Mouse (Mus musculus) embryonic facial prominence, embryonic 10.5 days (tissue): ENCODE data around the gene Fgf2. TPM values are rescaled to one million over a fixed set of nuclear protein-coding genes. Genes with fewer than 3 reads are reported as not detected.

Experiments
- DNase-seq: peaks from one replicate; pipeline ENCODE4 v3.0.0-alpha.2; 2017; ENCODE audit warnings: low spot score
- H3K27ac ChIP-seq: fragments of 300-500 bp; sonication (generic); replicated peaks from 2 replicates; pipeline ENCODE4 v1.5.1; 2016; ENCODE audit warnings: mild to moderate bottlenecking
- H3K27me3 ChIP-seq: fragments of 300-500 bp; sonication (generic); replicated peaks from 2 replicates; pipeline ENCODE4 v1.6.1; 2016; ENCODE audit warnings: low read depth, mild to moderate bottlenecking; ENCODE audit not compliant: poor library complexity, severe bottlenecking
- H3K36me3 ChIP-seq: fragments of 300-500 bp; sonication (generic); replicated peaks from 2 replicates; pipeline ENCODE4 v1.6.1; 2016; ENCODE audit warnings: mild to moderate bottlenecking, moderate library complexity
- H3K4me1 ChIP-seq: fragments of 300-500 bp; sonication (generic); 2 replicates; pipeline ENCODE4 v1.6.1; 2016
- H3K4me3 ChIP-seq: fragments of 300-500 bp; sonication (generic); 2 replicates; pipeline ENCODE4 v1.5.1; 2016; ENCODE audit warnings: mild to moderate bottlenecking, moderate library complexity
- H3K9me3 ChIP-seq: fragments of 300-500 bp; sonication (generic); 2 replicates; pipeline ENCODE4 v1.6.1; 2016; ENCODE audit warnings: mild to moderate bottlenecking
- WGBS: fragments of 180-500 bp; shearing (Covaris S2); methylation state at CpG from one replicate; pipeline ENCODE4 v1.1.7; 2016; 5-methylcytosine and 5-hydroxymethylcytosine counted together
- polyA plus RNA-seq: library from polyadenylated mRNA; unstranded; fragments of >200 nt; fragmentation: Nextera tagmentation; extraction: Ambion mirVana; gene quantifications from 2 replicates; pipeline ENCODE4 v1.2.1, GENCODE M21; 2016

The Fgf2 gene
- polyA plus RNA-seq, 1 experiment from 2014 or later = 0.41 TPM

DNA sequence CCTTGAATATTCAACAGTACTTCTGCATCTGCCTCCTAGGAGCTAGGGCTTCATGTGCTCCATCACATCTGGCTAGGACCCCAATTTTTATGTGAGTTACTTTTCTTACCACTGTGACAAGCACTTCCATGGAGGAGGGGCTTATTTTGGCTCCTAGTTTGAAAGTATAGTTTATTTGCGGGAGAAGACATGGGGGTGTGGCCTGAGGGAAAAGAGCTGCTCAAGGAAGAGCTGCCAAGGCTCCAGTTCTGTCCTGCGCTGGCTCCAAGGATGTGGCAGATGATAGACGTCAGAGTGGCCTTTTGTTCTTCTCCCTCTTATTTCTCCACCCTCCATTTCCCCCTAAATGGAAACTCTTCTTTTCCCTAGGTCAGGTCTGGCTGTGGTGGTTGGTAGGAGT lies 17.8 kb downstream of the Fgf2 start:
- WGBS = 50% methylated on average over 3 of the region's 3 CpGs
- Histone ChIP-seq H3K27me3 (no peaks in the 10 kb centered on the region), H3K36me3 (no peaks in the 10 kb centered on the region), H3K9me3 (no peaks in the 10 kb centered on the region), H3K4me3 (no peak overlapping the region), H3K27ac (no peak overlapping the region), H3K4me1 (no peaks in the 10 kb centered on the region)
- no peak for DNase-seq

DNA sequence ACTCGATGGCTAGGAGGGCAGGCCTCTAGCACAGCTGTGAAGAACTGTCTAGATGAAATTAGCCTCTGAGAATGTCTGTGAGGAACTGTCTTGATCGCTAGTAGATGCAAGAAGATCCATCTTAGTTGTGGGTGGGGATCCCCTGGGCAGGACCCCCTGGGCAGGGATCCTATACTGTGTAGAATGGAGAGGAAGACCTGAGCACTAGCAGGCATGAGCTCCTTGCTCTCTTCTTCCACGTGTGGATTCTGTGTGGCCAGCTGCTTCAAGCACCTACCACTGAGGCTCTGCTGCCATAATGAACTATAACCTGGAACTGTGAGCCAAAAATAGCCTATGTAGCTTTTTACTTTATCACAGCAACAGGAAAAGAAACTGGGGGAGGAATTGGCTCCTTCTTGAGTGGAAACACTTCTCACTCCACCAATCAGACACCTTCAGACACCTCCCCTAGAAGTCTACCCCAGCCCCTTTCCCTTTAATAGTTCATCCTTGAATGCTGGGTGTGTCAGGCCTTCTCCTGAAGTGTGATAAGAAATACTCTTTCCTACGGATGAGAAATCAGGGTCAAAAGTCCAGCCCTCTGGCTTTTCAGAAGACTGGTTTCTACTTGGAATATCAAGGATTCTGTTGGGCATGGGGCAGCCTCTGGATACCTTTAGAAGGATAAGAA lies 18.4 kb downstream of the Fgf2 start:
- Histone ChIP-seq H3K4me3 (no peak overlapping the region), H3K36me3 (no peaks in the 10 kb centered on the region), H3K27ac (no peak overlapping the region), H3K27me3 (no peaks in the 10 kb centered on the region), H3K4me1 (no peaks in the 10 kb centered on the region), H3K9me3 (no peaks in the 10 kb centered on the region)
- WGBS = 70% methylated on average over 4 of the region's 4 CpGs
- no peak for DNase-seq

DNA sequence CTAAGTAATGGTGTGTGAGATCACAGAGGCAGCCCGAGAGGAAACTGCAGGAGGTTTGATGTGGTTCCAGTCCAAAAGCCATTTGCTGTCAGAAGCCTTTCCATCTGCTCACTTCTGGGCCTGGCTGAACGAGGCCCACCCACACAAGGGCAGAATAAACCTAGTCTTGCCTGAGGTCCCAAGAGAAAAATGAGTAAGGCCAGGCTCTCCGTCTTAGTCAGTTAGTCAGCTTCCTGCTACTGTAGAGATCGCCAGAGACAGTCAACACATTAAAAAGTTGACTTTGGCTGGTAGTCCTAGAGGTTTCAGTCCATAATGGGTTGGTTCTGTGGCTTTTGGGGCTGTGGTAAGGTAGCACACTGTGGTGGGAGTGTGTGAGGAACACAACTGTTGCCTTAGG lies 22.3 kb downstream of the Fgf2 start:
- no peaks in the 10 kb centered on the region for H3K27me3 ChIP-seq
- WGBS = 76% methylated on average over 4 of the region's 4 CpGs
- H3K9me3 ChIP-seq = no peaks in the 10 kb centered on the region
- DNase-seq = no peak
- no peaks in the 10 kb centered on the region for H3K36me3 ChIP-seq
- no peaks in the 10 kb centered on the region for H3K4me1 ChIP-seq
- H3K4me3 ChIP-seq = no peak overlapping the region
- no peak overlapping the region for H3K27ac ChIP-seq

DNA sequence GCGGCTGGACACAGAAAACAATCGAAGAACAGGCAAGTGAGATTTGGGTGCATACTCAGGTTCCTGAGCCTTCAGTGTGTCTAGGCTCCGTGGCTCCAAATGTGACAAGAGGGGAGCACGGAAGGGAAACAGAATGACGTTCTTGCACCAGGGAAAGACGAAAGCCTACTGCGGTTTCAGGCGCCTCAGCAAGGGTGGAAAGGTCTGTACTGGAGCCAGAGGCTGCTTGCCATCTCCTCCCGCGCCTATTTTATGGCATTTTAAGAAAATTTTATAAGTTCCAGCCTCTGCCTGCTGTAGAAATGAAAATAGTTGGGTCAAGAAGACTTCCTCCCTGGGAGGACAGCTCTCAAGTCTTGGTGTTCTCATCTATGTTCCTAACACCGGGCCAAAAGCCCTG lies 25.6 kb downstream of the Fgf2 start:
- H3K36me3 ChIP-seq = no peaks in the 10 kb centered on the region
- WGBS = 91% methylated on average over 11 of the region's 11 CpGs
- no peak overlapping the region for H3K27ac ChIP-seq
- H3K9me3 ChIP-seq = no peaks in the 10 kb centered on the region
- peaks cover 6% of the 10 kb centered on the region for H3K4me1 ChIP-seq
- no peak for DNase-seq
- H3K4me3 ChIP-seq = no peak overlapping the region
- H3K27me3 ChIP-seq = no peaks in the 10 kb centered on the region

DNA sequence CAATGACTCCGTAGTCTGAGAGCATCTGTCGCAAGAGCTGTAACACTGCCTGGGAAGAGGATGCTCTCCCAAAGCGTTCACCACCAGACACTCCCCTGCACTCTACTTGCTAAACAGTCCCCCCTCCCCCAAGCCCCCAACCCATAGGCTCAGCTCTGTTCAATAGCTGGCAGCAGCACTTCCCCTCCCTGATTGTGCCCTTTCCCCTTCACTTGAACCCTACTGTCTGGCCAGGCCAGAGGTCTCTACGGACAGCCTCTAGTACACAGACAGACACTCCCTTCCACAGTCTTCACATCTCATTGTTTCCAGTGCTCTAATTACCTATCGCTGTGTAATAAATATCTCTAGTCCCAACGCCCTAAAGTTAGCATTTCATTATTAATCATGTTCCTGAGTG lies 29.8 kb downstream of the Fgf2 start:
- Histone ChIP-seq H3K36me3 (no peaks in the 10 kb centered on the region), H3K27me3 (no peaks in the 10 kb centered on the region), H3K4me1 (peaks cover 7% of the 10 kb centered on the region), H3K27ac (no peak overlapping the region), H3K9me3 (no peaks in the 10 kb centered on the region), H3K4me3 (no peak overlapping the region)
- WGBS = 80% methylated on average over 6 of the region's 6 CpGs
- no peak for DNase-seq

DNA sequence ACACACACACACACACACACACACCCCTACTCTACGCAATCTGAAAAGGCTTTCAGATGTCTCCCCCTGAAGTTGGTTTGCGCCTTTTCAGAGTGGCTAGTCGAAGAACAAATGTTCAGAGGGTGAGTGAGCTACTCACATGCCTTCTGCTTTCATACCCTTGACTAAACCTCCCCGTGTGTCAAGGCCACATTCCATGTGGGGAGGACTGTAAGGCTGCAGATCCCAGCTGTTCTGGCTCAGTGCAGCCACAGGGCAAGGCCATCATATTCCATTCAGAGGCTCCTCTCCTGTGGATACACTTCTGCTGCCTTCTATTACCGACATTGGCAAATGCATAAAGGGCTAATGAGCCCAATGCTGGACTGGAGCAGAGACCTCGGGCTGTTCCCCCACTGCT lies 30.3 kb downstream of the Fgf2 start:
- H3K9me3 ChIP-seq = no peaks in the 10 kb centered on the region
- DNase-seq = no peak
- WGBS = 81% methylated on average over 6 of the region's 6 CpGs

DNA sequence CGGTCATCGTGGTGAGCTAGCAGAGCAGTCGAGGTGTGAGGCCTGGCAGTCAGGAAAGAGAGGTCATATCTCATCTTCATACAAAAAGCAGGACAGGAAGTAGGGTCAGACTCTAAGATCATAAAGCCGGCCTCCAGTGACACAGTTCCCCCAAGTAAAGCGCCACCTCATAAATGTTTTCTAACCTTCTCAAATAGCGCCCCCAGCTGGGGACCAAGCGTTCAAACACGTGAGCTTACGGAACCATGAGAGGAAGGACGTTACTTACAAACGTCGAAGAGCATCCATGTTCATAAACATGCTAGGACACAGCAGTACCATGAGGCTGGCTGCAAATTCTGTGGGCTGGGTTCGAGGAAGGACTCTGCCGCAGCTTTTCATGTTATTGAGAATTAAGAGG lies 31.1 kb downstream of the Fgf2 start:
- Histone ChIP-seq H3K36me3 (no peaks in the 10 kb centered on the region), H3K27me3 (no peaks in the 10 kb centered on the region), H3K4me3 (no peak overlapping the region), H3K4me1 (peaks cover 13% of the 10 kb centered on the region), H3K9me3 (no peaks in the 10 kb centered on the region), H3K27ac (no peak overlapping the region)
- no peak for DNase-seq
- WGBS = 83% methylated on average over 14 of the region's 14 CpGs

More for the DNA sequence above, 30.3 kb downstream of the Fgf2 start:
- peaks cover 12% of the 10 kb centered on the region for H3K4me1 ChIP-seq
- no peak overlapping the region for H3K4me3 ChIP-seq
- H3K27ac ChIP-seq = no peak overlapping the region
- H3K36me3 ChIP-seq = no peaks in the 10 kb centered on the region
- H3K27me3 ChIP-seq = no peaks in the 10 kb centered on the region

DNA sequence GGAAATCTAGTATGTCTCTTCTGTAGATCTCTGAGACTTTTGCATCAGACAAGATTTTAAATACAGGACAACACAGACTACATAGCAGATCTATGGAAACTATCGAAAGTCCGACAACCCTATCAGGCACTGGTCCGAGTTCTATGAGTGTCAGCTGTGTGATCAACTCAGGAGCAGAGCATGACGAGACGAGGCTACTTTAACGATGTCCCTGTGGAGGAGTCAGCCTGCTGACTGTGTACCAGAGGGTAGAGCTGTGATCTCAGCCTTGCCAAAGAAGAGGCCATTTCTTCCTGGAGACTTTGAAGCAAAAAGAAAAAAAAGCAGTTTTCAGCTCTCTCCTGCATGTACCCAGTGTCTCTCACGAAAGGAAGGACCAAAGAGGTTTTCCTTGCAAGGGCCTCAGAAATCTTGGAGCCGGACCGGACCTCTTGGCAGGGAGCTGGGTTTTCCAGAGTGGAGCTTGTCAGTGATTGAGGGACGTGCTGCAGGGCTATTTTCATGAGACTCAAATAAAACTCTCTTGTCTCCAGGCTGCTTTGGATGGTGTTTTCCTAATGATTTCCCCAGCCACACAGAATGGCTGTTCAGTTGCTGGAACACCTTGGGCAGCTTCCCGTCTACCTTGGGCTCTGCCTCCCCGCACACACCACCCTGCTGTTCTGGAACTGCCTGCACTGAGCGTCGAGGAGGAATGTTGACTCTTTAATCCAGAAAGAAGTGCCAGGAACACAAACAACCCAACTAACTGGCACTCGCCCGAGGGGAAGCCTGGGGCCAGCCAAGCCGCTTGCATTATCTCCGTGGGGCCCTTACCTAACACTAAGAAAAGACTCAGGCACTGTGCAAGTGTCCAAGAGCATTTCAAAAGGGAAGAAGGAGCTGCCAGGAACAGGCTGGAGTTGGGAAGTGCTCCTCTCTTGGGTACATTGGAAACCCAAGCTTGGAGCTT lies 32.1 kb downstream of the Fgf2 start:
- no peak overlapping the region for H3K27ac ChIP-seq
- 74% methylated on average over 18 of the region's 18 CpGs for WGBS
- no peaks in the 10 kb centered on the region for H3K36me3 ChIP-seq
- no peaks in the 10 kb centered on the region for H3K27me3 ChIP-seq
- H3K9me3 ChIP-seq = no peaks in the 10 kb centered on the region
- DNase-seq = no peak
- H3K4me1 ChIP-seq = peaks cover 13% of the 10 kb centered on the region
- no peak overlapping the region for H3K4me3 ChIP-seq

DNA sequence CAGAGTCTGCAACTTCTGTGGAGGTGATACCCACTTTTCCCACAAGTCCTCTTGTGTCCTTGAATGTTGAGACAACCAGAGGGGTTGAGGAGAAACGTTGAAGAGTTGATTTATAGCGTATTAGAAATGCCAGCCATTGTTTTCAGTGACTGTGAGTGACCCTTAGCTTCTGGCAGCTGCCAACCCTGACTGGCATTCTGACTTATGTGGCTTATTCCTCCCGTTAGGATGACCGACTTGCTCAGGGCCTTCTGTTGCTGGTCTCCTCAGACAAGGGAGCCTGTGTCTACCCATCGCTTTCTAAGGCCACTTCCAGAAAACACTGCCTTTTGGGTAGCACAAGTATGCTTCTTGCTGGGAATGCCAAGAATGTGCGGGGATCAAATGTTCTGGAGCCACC lies 33.3 kb downstream of the Fgf2 start:
- no peaks in the 10 kb centered on the region for H3K36me3 ChIP-seq
- H3K4me1 ChIP-seq = peaks cover 13% of the 10 kb centered on the region
- no peaks in the 10 kb centered on the region for H3K9me3 ChIP-seq
- H3K27me3 ChIP-seq = no peaks in the 10 kb centered on the region
- H3K4me3 ChIP-seq = no peak overlapping the region
- 70% methylated on average over 6 of the region's 6 CpGs for WGBS
- DNase-seq = no peak
- no peak overlapping the region for H3K27ac ChIP-seq

DNA sequence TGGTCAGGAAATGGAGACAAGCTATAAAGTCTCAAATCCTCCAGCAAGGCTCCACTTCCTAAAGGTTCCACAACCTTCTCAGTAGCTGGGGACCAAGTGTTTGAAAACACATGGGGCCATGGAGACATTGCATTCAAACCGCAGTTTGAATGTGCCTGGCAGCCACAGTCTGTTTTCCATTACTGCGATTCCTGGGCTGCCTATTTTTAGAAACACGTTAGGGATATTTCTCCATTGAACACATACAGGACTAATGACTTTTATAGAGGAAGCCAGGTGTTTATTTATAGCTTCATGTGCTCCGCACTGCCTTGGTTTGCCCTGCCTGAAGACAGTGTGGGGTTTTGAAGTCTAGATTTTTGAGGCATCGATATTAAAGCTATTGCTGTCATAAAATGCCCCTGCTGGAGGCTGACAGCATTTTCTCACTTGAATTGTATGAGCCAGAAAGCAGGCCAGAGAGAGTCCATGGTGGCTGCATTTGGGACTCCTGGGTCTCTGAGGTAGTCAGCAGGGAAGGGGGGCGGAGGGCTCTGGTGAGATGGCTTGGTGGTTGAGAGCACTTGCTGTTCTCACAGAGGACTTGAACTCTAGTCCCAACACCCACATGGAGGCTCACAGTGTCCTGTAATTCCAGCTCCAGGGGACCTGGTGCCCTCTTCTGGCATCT lies 35.1 kb downstream of the Fgf2 start:
- peak; percentile 15 for DNase-seq
- H3K27ac ChIP-seq = peak overlapping the region; percentile 54; the same call in 1 of the 2 replicates

DNA sequence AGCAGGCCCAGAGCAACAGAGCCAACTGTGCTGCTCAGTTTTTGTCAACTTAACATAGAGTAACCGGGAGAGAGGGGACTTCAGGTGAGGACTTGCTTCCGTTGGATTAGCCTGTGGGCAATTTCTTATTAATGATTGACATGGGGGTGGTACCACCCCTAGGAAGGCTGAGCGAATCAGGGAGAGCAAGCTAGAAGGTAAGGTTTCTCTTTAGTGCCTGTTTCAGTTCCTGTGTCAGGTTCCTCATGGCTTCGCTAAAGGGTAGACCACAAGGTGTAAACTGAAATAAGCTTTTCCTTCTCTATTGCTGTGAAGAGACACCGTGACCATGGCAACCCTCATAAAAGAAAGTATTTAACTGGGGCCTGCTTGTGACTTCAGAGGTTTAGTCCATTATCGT lies 39.2 kb downstream of the Fgf2 start:
- 91% methylated on average over 6 of the region's 6 CpGs for WGBS
- H3K4me3 ChIP-seq = no peak overlapping the region

More for the DNA sequence above, 35.1 kb downstream of the Fgf2 start:
- H3K36me3 ChIP-seq = no peaks in the 10 kb centered on the region
- no peak overlapping the region for H3K4me3 ChIP-seq
- WGBS = 70% methylated on average over 6 of the region's 6 CpGs
- no peaks in the 10 kb centered on the region for H3K27me3 ChIP-seq
- H3K4me1 ChIP-seq = peaks cover 8% of the 10 kb centered on the region; the same call in 1 of the 2 replicates
- no peaks in the 10 kb centered on the region for H3K9me3 ChIP-seq

DNA sequence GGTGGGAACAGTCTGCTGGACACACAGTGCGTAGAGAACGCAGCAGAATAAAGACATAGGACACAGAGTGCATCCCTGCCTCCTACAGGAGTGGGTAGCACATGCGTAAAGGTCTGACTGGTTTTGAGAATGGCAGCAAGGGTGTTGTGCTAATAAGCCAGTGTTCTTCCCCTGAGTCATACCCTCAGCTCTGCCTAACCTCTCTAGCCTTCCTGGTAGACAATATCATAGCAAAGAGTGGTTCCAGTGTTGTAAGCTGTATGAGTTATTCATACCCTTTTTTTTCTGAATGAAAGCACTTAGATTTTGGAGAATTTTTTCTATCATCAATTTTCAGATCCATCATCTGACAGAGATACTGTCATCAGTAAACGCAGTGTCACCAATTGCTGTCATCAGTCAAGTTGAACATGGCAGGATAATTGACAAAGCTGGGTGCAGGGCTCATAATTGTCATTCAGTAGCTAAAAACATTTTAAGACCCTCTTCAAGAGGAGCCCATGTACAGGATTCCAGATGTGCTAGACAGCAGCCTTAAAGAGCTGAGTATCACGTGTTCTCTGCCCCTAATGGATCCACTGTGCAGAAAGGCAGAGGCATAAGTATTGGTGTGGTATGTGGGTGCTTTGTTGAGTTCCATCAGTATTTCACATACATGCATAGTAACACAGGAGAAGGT lies 48.9 kb downstream of the Fgf2 start:
- H3K36me3 ChIP-seq = no peaks in the 10 kb centered on the region
- no peak for DNase-seq
- peaks cover 5% of the 10 kb centered on the region for H3K4me1 ChIP-seq
- 90% methylated on average over 5 of the region's 5 CpGs for WGBS
- no peak overlapping the region for H3K27ac ChIP-seq
- no peak overlapping the region for H3K4me3 ChIP-seq
- H3K27me3 ChIP-seq = no peaks in the 10 kb centered on the region
- H3K9me3 ChIP-seq = no peaks in the 10 kb centered on the region

More for the DNA sequence above, 39.2 kb downstream of the Fgf2 start:
- no peaks in the 10 kb centered on the region for H3K36me3 ChIP-seq
- H3K27ac ChIP-seq = no peak overlapping the region
- no peaks in the 10 kb centered on the region for H3K27me3 ChIP-seq
- H3K4me1 ChIP-seq = peaks cover 8% of the 10 kb centered on the region; the same call in 1 of the 2 replicates
- peaks cover 8% of the 10 kb centered on the region for H3K9me3 ChIP-seq
- no peak for DNase-seq
